Mouse (Mus musculus): ENCODE measurements at regions not wholly inside any gene's neighbourhood (a gene's known extent, or its start where the extent isn't known, plus 50 kb on each side); places are given as distances from the start of the nearest gene placed in this dataset.

GRCm38 (mm10) chr1:189156906-189157305, 149.3 kb upstream of the Kctd3 start:
- no peak overlapping the region for H3K27ac ChIP-seq (replicated peaks; ENCODE audit: insufficient read depth, low read depth, low read length)
- no peak for DNase-seq (ENCODE audit: extremely low read depth, low read depth, low spot score)
- no peak overlapping the region for H3K4me3 ChIP-seq (ENCODE audit: insufficient read depth, low read depth, low read length)
- no peaks in the 10 kb centered on the region for H3K36me3 ChIP-seq (ENCODE audit: control insufficient read depth, insufficient read depth, low read length)
- no peaks in the 10 kb centered on the region for H3K4me1 ChIP-seq (ENCODE audit: control insufficient read depth, insufficient read depth, low read length)
- H3K27me3 ChIP-seq (ENCODE audit: control insufficient read depth, insufficient read depth, low read length), result no peaks in the 10 kb centered on the region
- 72% methylated on average over 2 of the region's 2 CpGs for WGBS
- no peak for TF ChIP-seq POLR2A (IDR thresholded peaks at IDR 0.05; ENCODE audit: extremely low read depth, insufficient read depth, low read length)
- TF ChIP-seq CTCF (IDR thresholded peaks at IDR 0.05; ENCODE audit: low read depth, low read length), result no peak
- no peak overlapping the region for H3K9ac ChIP-seq (ENCODE audit: low read depth, low read length)
- no peaks in the 10 kb centered on the region for H3K79me2 ChIP-seq (ENCODE audit: control insufficient read depth, insufficient read depth, low read length)

DNA sequence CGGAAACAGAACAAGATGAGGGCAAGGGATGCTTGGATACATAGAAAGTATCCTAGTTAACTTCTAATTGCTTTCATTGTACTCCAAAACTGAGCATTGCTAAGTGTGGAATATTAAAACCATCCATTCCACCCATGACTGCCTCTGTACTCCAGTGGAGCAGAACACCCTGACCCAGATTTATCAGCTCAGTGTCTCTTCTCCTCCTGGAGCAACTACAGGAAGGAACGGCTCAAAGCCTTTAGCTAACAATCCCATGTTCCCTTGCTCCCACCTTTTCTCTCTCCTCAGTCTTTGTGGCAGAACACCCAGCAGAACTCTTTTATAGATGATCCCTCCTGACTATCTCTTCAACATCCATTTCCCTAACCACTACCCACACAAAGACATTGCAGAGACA, 146.7 kb upstream of the Kctd3 start:
- Histone ChIP-seq H3K4me3 (ENCODE audit: insufficient read depth, low read depth, low read length) (no peak overlapping the region), H3K9ac (ENCODE audit: low read depth, low read length) (no peak overlapping the region), H3K4me1 (ENCODE audit: control insufficient read depth, insufficient read depth, low read length) (no peaks in the 10 kb centered on the region), H3K27me3 (ENCODE audit: control insufficient read depth, insufficient read depth, low read length) (no peaks in the 10 kb centered on the region), H3K27ac (replicated peaks; ENCODE audit: insufficient read depth, low read depth, low read length) (no peak overlapping the region), H3K79me2 (ENCODE audit: control insufficient read depth, insufficient read depth, low read length) (no peaks in the 10 kb centered on the region), H3K36me3 (ENCODE audit: control insufficient read depth, insufficient read depth, low read length) (no peaks in the 10 kb centered on the region)
- no peak for DNase-seq (ENCODE audit: extremely low read depth, low read depth, low spot score)
- TF ChIP-seq CTCF (IDR thresholded peaks at IDR 0.05; ENCODE audit: low read depth, low read length) (no peak), POLR2A (IDR thresholded peaks at IDR 0.05; ENCODE audit: extremely low read depth, insufficient read depth, low read length) (no peak)
- WGBS, result 76% methylated on average over 2 of the region's 2 CpGs

GRCm38 (mm10) chr1:189153150-189153549, 145.5 kb upstream of the Kctd3 start:
- H3K4me3 ChIP-seq (ENCODE audit: insufficient read depth, low read depth, low read length), result no peak overlapping the region
- no peak overlapping the region for H3K27ac ChIP-seq (replicated peaks; ENCODE audit: insufficient read depth, low read depth, low read length)
- no peak for DNase-seq (ENCODE audit: extremely low read depth, low read depth, low spot score)
- H3K4me1 ChIP-seq (ENCODE audit: control insufficient read depth, insufficient read depth, low read length), result no peaks in the 10 kb centered on the region
- TF ChIP-seq CTCF (IDR thresholded peaks at IDR 0.05; ENCODE audit: low read depth, low read length), result no peak
- no peak for TF ChIP-seq POLR2A (IDR thresholded peaks at IDR 0.05; ENCODE audit: extremely low read depth, insufficient read depth, low read length)
- no peaks in the 10 kb centered on the region for H3K79me2 ChIP-seq (ENCODE audit: control insufficient read depth, insufficient read depth, low read length)
- H3K9ac ChIP-seq (ENCODE audit: low read depth, low read length), result no peak overlapping the region
- no peaks in the 10 kb centered on the region for H3K27me3 ChIP-seq (ENCODE audit: control insufficient read depth, insufficient read depth, low read length)
- H3K36me3 ChIP-seq (ENCODE audit: control insufficient read depth, insufficient read depth, low read length), result no peaks in the 10 kb centered on the region
- 88% methylated on average over 10 of the region's 10 CpGs for WGBS

GRCm38 (mm10) chr1:189142982-189143451, 135.4 kb upstream of the Kctd3 start:
- DNase-seq (ENCODE audit: extremely low read depth, low read depth, low spot score), result no peak
- WGBS, result 90% methylated on average over 9 of the region's 9 CpGs

DNA sequence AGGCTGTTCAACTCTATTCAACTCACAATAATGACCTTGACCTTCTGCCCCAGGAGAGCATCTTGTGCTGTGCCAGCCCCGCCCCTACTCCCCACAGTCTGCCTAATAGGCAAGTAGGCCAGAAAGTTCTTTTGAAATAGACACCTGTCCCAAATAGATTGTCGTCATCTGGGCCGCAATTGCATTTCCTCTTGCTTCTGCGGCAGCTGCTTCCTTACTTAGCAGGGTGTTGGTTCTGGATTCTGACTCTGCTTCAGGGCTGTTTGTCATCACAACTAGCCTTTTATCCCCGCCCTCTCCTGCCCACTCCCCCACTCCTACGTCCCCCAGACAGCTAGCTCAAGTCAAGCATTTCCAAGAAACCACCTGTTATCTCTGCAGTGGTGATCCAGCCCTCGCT, 134.9 kb upstream of the Kctd3 start:
- H3K79me2 ChIP-seq (ENCODE audit: control insufficient read depth, insufficient read depth, low read length), result no peaks in the 10 kb centered on the region
- H3K4me3 ChIP-seq (ENCODE audit: insufficient read depth, low read depth, low read length), result no peak overlapping the region
- no peaks in the 10 kb centered on the region for H3K4me1 ChIP-seq (ENCODE audit: control insufficient read depth, insufficient read depth, low read length)
- no peak overlapping the region for H3K27ac ChIP-seq (replicated peaks; ENCODE audit: insufficient read depth, low read depth, low read length)
- TF ChIP-seq CTCF (IDR thresholded peaks at IDR 0.05; ENCODE audit: low read depth, low read length), result no peak
- DNase-seq (ENCODE audit: extremely low read depth, low read depth, low spot score), result no peak
- no peaks in the 10 kb centered on the region for H3K27me3 ChIP-seq (ENCODE audit: control insufficient read depth, insufficient read depth, low read length)
- no peaks in the 10 kb centered on the region for H3K36me3 ChIP-seq (ENCODE audit: control insufficient read depth, insufficient read depth, low read length)
- no peak overlapping the region for H3K9ac ChIP-seq (ENCODE audit: low read depth, low read length)
- WGBS, result 79% methylated on average over 7 of the region's 7 CpGs

More at GRCm38 (mm10) chr1:189142982-189143451, 135.4 kb upstream of the Kctd3 start:
- Histone ChIP-seq H3K27ac (replicated peaks; ENCODE audit: insufficient read depth, low read depth, low read length) (no peak overlapping the region), H3K79me2 (ENCODE audit: control insufficient read depth, insufficient read depth, low read length) (no peaks in the 10 kb centered on the region), H3K9ac (ENCODE audit: low read depth, low read length) (no peak overlapping the region), H3K4me3 (ENCODE audit: insufficient read depth, low read depth, low read length) (no peak overlapping the region), H3K4me1 (ENCODE audit: control insufficient read depth, insufficient read depth, low read length) (no peaks in the 10 kb centered on the region), H3K36me3 (ENCODE audit: control insufficient read depth, insufficient read depth, low read length) (no peaks in the 10 kb centered on the region), H3K27me3 (ENCODE audit: control insufficient read depth, insufficient read depth, low read length) (no peaks in the 10 kb centered on the region)
- no peak for TF ChIP-seq POLR2A (IDR thresholded peaks at IDR 0.05; ENCODE audit: extremely low read depth, insufficient read depth, low read length)
- TF ChIP-seq CTCF (IDR thresholded peaks at IDR 0.05; ENCODE audit: low read depth, low read length), result no peak

- H3K79me2 ChIP-seq (ENCODE audit: control insufficient read depth, insufficient read depth, low read length), result no peaks in the 10 kb centered on the region
- WGBS, result 85% methylated on average over 9 of the region's 9 CpGs
- TF ChIP-seq CTCF (IDR thresholded peaks at IDR 0.05; ENCODE audit: low read depth, low read length) (no peak), POLR2A (IDR thresholded peaks at IDR 0.05; ENCODE audit: extremely low read depth, insufficient read depth, low read length) (no peak)
Observed at GRCm38 (mm10) chr1:189141694-189142093, 134.1 kb upstream of the Kctd3 start.

More at GRCm38 (mm10) chr1:189141694-189142093, 134.1 kb upstream of the Kctd3 start:
- DNase-seq (ENCODE audit: extremely low read depth, low read depth, low spot score), result no peak
- Histone ChIP-seq H3K27ac (replicated peaks; ENCODE audit: insufficient read depth, low read depth, low read length) (no peak overlapping the region), H3K4me1 (ENCODE audit: control insufficient read depth, insufficient read depth, low read length) (no peaks in the 10 kb centered on the region), H3K27me3 (ENCODE audit: control insufficient read depth, insufficient read depth, low read length) (no peaks in the 10 kb centered on the region), H3K36me3 (ENCODE audit: control insufficient read depth, insufficient read depth, low read length) (no peaks in the 10 kb centered on the region), H3K4me3 (ENCODE audit: insufficient read depth, low read depth, low read length) (no peak overlapping the region), H3K9ac (ENCODE audit: low read depth, low read length) (no peak overlapping the region)
